Mouse (Mus musculus): Measurements from ENCODE around the gene Slc16a1.

Gene Slc16a1

GRCm38 (mm10) chr3:104639749-104640368 is 1.4 kb downstream of the Slc16a1 start:
- DNase-seq, result no peak

DNA sequence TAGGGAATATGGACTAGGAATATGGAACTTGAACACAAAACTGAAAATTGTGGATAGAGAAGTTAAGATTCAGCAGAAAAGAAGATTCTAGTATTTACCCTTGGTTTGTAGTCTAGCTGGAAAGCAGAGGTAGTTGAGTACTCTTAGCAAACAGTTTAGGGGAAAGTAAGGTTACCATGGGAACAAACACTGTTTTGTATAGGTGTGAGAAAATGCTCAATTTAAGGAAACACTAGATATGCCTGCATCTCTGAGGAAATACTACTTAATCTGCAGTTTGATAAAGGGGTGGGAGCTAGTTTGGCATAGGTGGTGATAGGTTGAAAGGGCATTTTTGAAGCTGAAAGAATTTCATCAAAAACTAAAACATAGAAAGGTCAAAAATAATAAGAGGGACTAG is 2.4 kb downstream of the Slc16a1 start:
- DNase-seq, result no peak

GRCm38 (mm10) chr3:104641313-104641712 is 2.8 kb downstream of the Slc16a1 start:
- no peak for DNase-seq

- DNase-seq, result no peak
Observed at GRCm38 (mm10) chr3:104643113-104643512, 4.6 kb downstream of the Slc16a1 start.

DNA sequence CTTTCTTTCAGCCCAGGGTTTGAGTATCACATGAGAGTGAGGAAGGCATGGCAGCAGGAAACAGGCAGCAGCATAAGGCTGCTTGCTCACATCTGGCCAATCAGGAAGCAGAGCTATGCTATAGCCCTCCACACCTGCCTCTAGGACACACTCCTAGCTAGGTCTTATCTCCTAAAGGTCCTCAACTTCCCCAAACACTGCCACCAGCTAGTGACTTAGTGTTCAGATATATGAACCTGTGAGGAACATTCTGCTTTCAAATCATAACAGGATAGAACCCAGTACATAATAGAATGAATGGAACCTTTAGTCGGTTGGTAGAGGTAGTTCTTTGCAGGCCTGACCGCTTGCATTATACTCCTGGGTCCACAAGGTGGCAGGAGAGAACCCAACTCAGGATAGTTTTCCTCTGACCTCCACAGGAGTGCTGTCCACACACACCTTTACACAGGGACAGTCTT is 5.4 kb downstream of the Slc16a1 start:
- peak; percentile 70 for DNase-seq

- DNase-seq, result no peak
Observed at GRCm38 (mm10) chr3:104644371-104644770, 5.9 kb downstream of the Slc16a1 start.

DNA sequence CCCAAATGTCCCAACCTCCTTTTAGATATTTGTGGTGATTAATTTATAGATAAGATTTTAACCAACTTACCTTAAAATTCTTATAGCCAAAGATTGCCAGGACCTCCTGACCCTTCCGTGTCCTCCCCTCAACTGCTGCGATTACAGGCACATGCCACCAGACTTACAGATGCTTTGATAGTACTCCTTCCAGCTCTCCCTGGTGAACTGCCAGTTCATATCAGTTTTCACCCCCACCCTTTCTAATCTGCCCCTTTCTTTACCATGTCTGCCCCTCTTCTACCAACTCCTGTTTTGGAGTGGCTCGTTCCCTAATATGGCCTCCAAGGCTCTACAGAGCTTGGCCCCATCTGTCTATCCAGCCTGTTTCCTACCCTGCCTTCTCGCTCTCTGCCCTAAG is 15.8 kb downstream of the Slc16a1 start:
- DNase-seq, result no peak

GRCm38 (mm10) chr3:104654921-104655320 is 16.5 kb downstream of the Slc16a1 start:
- DNase-seq, result no peak

DNA sequence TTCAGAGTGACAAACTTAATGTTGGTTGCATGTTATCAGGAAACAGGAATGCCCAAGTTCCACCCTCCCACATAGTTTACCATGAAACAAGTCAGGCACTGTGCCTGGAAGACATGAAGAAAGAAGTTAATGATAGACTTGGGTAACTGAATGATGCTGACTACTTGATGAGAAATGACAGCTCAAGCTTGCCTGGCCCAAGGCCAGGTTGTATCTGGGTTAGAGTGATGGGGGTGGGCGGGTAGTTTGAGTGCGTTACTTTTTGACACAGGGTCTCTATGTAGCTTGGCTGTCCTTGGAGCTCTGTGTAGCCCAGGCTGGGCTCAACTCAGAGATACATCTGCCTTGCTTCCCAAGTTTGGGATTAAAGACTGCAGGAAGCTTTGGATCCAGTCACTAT is 20.2 kb downstream of the Slc16a1 start:
- DNase-seq, result peak; percentile 67

GRCm38 (mm10) chr3:104659758-104660157 is 21.3 kb downstream of the Slc16a1 start:
- DNase-seq, result no peak

GRCm38 (mm10) chr3:104660522-104660921 is 22.1 kb downstream of the Slc16a1 start:
- DNase-seq, result no peak

- DNase-seq, result no peak
Observed at GRCm38 (mm10) chr3:104662007-104662406, 23.5 kb downstream of the Slc16a1 start.

GRCm38 (mm10) chr3:104662926-104663325 is 24.5 kb downstream of the Slc16a1 start:
- DNase-seq, result no peak

DNA sequence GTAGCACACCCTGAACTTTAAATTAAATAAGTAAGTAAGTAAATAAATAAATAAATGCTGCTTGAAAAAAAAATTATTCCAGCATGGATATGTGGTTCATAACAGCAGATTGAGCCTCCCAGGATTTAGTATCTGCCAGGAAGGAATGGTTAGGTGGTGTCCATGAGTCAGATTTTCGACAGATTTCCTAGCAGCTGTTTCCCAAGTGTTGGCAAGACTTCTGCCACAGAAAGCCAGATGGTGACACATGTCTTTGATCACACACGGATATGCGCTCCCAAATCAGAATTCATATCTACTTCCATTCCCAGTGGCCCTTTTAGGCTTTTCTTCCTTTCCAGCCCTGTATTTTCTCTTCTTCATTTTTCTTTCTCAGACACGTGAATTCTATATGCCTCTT is 28.5 kb downstream of the Slc16a1 start:
- DNase-seq, result no peak

DNA sequence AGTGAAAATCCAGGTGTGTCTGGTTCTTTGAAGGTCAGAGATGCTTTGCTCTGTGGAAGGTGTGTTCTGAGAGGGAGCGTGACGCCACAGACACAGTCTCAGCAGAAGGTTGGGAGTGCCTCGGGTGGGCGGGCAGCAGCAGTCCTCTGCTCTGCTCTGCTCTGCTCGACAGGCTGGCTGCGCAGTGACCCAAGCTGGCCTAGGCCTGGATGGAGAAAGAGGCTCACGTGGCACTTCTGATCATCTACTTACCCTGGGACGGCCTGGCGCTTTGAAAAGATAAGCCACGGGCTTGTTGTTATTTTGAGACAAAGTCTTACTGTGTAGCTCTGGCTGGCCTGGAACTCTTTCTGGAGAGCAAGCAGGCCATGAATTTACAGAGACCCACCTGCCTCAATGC is 29.0 kb downstream of the Slc16a1 start:
- DNase-seq, result no peak

- no peak for DNase-seq
Observed at GRCm38 (mm10) chr3:104668989-104669388, 30.5 kb downstream of the Slc16a1 start.

- peak; percentile 76 for DNase-seq
Observed at GRCm38 (mm10) chr3:104669856-104670182, 31.4 kb downstream of the Slc16a1 start.

DNA sequence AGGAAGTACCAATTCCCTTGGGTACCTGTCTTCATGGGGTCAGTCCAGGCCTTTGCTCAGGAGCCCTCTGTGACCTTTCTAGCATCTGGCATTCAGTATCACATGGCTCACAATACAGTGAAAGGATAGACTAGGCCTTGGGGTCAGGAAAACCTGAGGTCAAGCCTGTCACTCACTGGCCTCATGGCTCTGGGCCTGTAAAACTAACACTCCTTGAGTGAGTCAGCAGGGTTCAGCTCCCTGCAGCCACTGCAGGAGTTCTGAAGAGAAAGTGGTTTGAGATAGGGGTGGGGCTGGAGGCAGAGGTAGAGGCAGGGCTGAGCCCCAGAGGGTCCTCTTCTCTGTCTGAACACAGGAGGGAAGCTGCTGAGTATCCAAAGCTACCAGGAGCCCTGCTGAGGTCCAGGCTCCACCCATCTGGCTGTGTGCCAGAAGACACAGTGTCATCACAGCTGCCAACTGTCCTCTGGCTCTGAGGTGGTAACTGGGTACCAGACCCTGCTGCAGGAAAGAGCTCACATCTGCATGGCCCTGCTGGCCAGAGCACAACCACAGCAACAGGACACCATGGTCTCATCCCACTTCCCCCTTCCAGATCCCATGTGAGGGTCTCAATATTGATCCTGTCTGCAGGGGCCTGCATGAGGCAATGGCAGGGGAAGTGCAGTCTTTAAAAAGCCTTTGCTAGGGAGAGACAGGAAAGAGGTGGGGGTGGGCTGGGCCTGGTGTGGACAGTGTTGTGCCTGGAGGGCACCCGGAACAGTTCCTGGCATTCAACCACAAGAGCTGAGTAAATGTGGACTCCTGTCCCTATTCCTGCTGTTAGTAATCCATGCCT is 31.9 kb downstream of the Slc16a1 start:
- DNase-seq, result peak; percentile 59

DNA sequence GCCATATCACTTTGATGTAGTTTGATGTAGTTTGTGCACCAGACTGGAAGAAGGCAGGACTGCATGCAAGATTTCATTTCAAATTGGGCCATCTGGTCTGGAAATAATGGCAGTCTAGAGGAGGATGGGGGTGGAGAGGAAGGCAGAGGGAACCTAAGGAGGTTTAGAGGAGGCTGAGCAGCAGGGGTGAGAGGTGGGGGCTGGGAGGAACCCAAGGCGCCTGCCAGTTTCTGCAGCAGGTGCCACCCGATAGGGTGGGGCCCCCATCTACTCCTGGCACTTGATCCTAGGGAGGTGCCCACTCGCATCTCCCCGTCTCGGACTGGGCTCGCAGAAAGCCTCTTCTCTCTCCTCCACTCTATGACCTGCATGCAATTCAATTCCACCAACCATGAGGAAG is 33.1 kb downstream of the Slc16a1 start:
- peak; percentile 64 for DNase-seq

DNA sequence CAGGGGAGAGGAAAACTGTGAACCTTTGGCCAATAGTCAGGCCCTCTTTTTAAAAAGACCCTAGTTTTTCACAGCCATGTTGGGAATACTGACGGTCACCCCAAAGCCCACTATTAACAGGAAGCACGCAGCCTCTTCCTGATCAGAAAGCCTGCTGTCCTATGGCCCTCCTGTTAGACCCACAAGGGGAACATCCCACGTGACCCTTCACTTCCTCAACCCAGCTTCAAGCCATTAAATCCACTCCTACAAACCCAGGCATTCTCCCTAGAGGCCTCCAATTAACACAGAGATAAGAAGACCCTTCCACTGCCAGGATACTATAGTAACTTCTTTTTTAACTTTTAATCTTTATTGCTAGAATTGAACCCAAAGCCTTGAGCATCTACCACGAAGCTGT is 33.6 kb downstream of the Slc16a1 start:
- no peak for DNase-seq

DNA sequence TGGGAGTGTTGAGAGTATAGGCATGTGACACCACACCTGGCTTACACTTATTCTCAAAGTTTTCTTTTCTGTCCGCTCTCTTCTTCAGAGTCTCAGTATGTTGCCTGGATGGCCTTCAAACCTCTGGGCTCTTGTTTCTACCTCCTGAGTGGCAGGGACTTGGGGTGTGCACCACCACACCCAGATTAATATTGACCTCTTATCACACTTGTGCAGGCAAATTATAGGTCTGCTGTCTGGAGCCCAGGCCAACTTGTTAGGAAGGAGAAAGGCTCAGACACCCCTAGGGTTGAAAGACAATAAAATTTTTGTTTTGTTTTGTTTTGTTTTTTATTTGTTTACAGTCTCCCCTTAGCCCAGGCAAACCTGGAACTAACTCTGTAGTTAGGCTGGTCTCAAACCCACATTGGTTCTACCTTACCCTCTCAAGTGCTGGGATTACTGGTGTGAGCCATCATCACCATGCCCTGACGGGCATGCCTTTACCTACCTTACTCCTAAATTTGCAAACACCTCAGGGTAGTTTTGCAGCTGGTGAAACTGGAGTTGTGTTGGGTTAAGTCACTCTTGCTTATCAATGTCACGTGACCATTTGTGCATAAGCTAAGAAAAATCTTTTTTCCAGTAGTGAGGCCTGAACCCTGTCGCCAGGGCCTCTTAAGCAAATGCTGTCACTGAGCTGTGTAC is 35.3 kb downstream of the Slc16a1 start:
- no peak for DNase-seq

DNA sequence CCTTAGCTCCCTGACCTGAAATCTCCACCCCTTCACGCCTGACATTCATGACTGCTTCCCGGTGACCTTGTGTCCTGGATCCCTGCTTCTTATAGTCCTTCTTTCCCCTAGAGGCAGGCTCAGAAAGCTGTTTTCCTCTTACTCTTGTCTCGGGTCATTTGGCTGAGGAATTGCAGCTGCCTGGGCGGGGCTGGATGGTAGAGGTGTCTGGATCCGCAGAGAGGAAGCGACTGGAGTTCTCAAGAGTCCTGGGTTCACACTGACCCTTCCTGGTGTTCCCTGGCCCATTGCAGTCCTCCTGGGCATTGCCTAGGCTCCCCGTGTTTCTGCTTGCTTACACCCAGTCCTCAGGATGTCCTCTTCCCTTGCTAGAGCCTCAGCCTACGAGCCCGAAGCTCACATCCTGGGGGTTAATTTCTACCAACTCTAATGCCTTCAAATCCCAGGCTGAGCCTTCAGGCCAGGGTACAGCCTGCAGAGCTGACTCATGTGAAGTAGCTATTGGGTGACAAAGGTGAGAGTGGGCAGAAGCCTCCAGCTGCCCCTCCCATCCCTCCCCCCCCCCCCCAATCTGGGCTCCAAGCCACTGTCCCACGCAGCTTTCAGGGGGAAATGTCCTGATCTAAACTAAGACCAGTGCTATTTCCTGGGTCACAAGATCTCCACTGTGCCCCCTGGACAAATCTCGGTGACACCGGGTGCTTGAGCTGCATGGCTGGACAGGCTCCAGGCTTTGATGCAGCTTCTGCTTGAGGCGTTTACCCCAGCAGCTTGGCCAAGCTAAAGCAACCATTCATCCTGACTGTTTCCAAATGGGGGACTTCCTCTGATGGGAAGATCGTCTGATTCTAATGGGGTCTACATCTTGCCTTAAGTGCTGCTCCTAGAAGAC is 36.1 kb downstream of the Slc16a1 start:
- peak; percentile 40 for DNase-seq

Data from retina, postnatal 1 day (tissue).